Mouse (Mus musculus) lung, postnatal 0 days (tissue): ENCODE data around the gene Ugt1a9. TPM values are rescaled to one million over a fixed set of nuclear protein-coding genes. Genes with fewer than 3 reads are reported as not detected.

Experiments
- ATAC-seq: fragments of 200-750 bp; cut with Nextera tagmentation; 2 replicates; pipeline ENCODE4 v1.8.0; 2017; ENCODE audit warnings: moderate library complexity
- DNase-seq: peaks from one replicate; pipeline ENCODE4 v3.0.0-alpha.2; 2016; ENCODE audit warnings: low spot score
- H3K27ac ChIP-seq: fragments of 300-500 bp; sonication (generic); 2 replicates; pipeline ENCODE4 v1.5.1; 2014; ENCODE audit warnings: antibody characterized with exemption, mild to moderate bottlenecking, low read length, mixed read lengths
- H3K27me3 ChIP-seq: fragments of 300-500 bp; sonication (generic); replicated peaks from 2 replicates; pipeline ENCODE4 v1.6.1; 2014; ENCODE audit warnings: low read length, mixed read lengths; ENCODE audit not compliant: insufficient read depth
- H3K36me3 ChIP-seq: fragments of 300-500 bp; sonication (generic); 2 replicates; pipeline ENCODE4 v1.6.1; 2014; ENCODE audit warnings: low read length, mixed read lengths; ENCODE audit not compliant: insufficient read depth
- H3K4me1 ChIP-seq: fragments of 300-500 bp; sonication (generic); 2 replicates; pipeline ENCODE4 v1.6.1; 2014; ENCODE audit warnings: antibody characterized with exemption, low read depth, low read length, mixed read lengths; ENCODE audit not compliant: insufficient read depth
- H3K4me2 ChIP-seq: fragments of 300-500 bp; sonication (generic); replicated peaks from 2 replicates; pipeline ENCODE4 v1.6.1; 2014; ENCODE audit warnings: low read depth, mild to moderate bottlenecking, low read length, moderate library complexity, mixed read lengths
- H3K4me3 ChIP-seq: fragments of 300-500 bp; sonication (generic); 2 replicates; pipeline ENCODE4 v1.5.1; 2014; ENCODE audit warnings: low read depth, low read length
- H3K9ac ChIP-seq: fragments of 300-500 bp; sonication (generic); replicated peaks from 2 replicates; pipeline ENCODE4 v1.6.1; 2014; ENCODE audit warnings: low read depth, mild to moderate bottlenecking
- H3K9me3 ChIP-seq: fragments of 300-500 bp; sonication (generic); 2 replicates; pipeline ENCODE4 v1.6.1; 2016; ENCODE audit warnings: low read length, mixed read lengths
- CTCF ChIP-seq: IDR thresholded peaks from 2 replicates; pipeline ENCODE4 v1.5.1; 2016; ENCODE audit warnings: antibody characterized with exemption, mild to moderate bottlenecking
- EP300 ChIP-seq: IDR thresholded peaks from 2 replicates; pipeline ENCODE4 v1.6.1; 2016; ENCODE audit warnings: antibody characterized with exemption, mild to moderate bottlenecking, control low read depth
- WGBS: fragments of 180-500 bp; shearing (Covaris S2); extraction: QIAGEN DNeasy Blood & Tissue Kit; methylation state at CpG from one replicate; pipeline ENCODE4 v1.1.7; 2014; 5-methylcytosine and 5-hydroxymethylcytosine counted together
- polyA plus RNA-seq: library from polyadenylated mRNA; unstranded; fragments of >200 nt; fragmentation: Nextera tagmentation; extraction: Ambion mirVana; gene quantifications from 2 replicates; pipeline ENCODE4 v1.2.1, GENCODE M21; 2015

The Ugt1a9 gene
- polyA plus RNA-seq, 1 experiment from 2014 or later, result 0.13 TPM

- Histone ChIP-seq H3K27ac (no peak overlapping the region), H3K4me1 (no peaks in the 10 kb centered on the region), H3K9ac (no peak overlapping the region), H3K9me3 (peaks cover 41% of the 10 kb centered on the region), H3K4me3 (no peak overlapping the region), H3K4me2 (no peak overlapping the region), H3K36me3 (no peaks in the 10 kb centered on the region), H3K27me3 (no peaks in the 10 kb centered on the region)
- no peak for TF ChIP-seq EP300
- no peak for TF ChIP-seq CTCF
- ATAC-seq (no peak), DNase-seq (no peak)
These were observed 155.1 kb downstream of the Ugt1a9 start for GRCm38 (mm10) chr1:88225741-88226140.

DNA sequence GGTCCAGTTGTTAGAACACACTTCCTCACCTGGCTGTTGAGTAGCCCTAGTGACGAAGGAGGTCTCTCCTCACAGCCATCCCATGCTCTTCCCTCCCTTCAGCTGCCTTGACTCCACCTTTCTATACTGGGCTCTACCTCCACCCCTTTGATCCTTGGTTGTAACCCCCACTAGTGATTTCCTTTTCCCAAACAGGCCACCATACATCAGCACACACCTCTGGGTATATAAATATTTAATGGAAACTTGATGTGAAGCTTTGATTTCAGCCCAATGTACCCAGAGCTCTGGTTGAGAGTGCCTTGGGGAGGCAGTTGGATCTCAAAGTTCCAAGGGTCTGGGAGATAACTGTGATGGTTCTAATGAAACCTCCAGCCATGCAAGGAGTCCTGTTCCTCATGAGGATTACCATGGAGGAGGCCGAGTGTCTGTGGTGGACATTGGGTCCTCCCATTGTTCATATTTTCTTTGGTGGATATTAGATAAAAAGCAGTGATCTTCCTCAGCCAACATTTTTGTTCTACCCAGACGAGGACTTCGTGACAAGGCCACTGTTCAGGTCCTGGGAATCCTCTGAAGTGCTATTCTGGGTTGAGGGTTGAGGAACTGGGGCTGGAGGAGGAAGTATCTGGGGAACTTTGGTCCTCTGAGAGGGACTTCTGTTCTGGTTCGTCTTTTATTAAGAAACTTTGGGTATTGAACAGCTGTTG is 156.2 kb downstream of the Ugt1a9 start, which contains the start of gene Mroh2a:
TSS of gene Mroh2a (plus strand) at position 317 of the 710 bp plus-strand sequence.
- TF ChIP-seq EP300 (no peak), CTCF (no peak)
- H3K27me3 ChIP-seq, result no peaks in the 10 kb centered on the region
- peaks cover 50% of the 10 kb centered on the region for H3K9me3 ChIP-seq
- no peak for DNase-seq
- no peak within 1 kb of the TSS for H3K27ac ChIP-seq
- WGBS, result 43% methylated on average over 5 of the region's 5 CpGs
- no peak for ATAC-seq
- no peak within 1 kb of the TSS for H3K9ac ChIP-seq
- no peaks in the 10 kb centered on the region for H3K4me1 ChIP-seq
- H3K4me2 ChIP-seq, result no peak within 1 kb of the TSS
- H3K36me3 ChIP-seq, result no peaks in the 10 kb centered on the region
- H3K4me3 ChIP-seq, result no peak within 1 kb of the TSS

DNA sequence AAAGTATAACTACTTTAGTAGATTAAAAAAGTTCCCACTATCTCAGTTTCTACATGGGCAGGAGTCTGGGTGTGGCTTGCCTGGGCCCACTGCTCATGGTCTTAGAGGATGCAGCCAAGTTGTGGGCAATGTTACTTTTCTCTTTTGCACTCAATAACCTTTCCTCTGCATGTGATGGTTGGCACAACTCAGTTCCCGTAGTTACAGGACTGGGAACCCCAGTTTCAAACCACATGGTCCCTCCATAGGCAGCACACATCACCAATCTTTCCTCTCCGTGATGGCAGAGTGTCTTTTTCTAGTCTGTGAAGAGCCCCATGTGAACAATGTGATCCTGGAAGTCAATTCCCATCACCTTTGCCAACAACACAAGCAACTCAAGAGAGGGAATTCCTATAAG is 156.9 kb downstream of the Ugt1a9 start:
- H3K27me3 ChIP-seq, result no peaks in the 10 kb centered on the region
- TF ChIP-seq CTCF, result no peak
- no peak for TF ChIP-seq EP300
- H3K4me1 ChIP-seq, result no peaks in the 10 kb centered on the region
- ATAC-seq (no peak), DNase-seq (no peak)
- H3K9me3 ChIP-seq, result peaks cover 55% of the 10 kb centered on the region
- no peaks in the 10 kb centered on the region for H3K36me3 ChIP-seq
- no peak overlapping the region for H3K27ac ChIP-seq
- WGBS, result 47% methylated on average over 2 of the region's 2 CpGs
- no peak overlapping the region for H3K9ac ChIP-seq
- H3K4me3 ChIP-seq, result no peak overlapping the region
- H3K4me2 ChIP-seq, result no peak overlapping the region

DNA sequence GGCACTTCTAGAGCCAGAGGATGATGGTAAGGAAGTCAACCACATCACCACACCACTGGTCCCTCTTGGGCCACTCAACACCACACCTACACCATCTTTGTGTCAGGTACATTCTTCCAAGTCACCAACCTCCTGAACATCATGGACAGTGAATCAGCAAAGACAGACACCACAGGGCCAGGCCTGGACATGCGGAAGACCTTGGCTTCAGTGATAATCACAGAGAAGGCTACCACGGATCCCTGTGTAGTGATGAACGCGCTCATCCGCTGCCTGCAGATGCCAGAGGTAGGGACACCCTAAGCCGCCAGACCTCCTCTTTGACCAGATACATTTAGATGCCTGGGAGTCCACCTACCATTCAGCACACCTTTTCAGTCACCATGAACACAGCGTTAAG is 157.5 kb downstream of the Ugt1a9 start:
- H3K27me3 ChIP-seq, result no peaks in the 10 kb centered on the region
- peaks cover 60% of the 10 kb centered on the region for H3K9me3 ChIP-seq
- H3K27ac ChIP-seq, result no peak overlapping the region
- H3K4me3 ChIP-seq, result no peak overlapping the region
- H3K4me2 ChIP-seq, result no peak overlapping the region
- no peak overlapping the region for H3K9ac ChIP-seq
- ATAC-seq, result no peak
- WGBS, result 70% methylated on average over 7 of the region's 7 CpGs
- TF ChIP-seq CTCF (no peak), EP300 (no peak)
- no peaks in the 10 kb centered on the region for H3K4me1 ChIP-seq
- DNase-seq, result no peak
- H3K36me3 ChIP-seq, result no peaks in the 10 kb centered on the region

DNA sequence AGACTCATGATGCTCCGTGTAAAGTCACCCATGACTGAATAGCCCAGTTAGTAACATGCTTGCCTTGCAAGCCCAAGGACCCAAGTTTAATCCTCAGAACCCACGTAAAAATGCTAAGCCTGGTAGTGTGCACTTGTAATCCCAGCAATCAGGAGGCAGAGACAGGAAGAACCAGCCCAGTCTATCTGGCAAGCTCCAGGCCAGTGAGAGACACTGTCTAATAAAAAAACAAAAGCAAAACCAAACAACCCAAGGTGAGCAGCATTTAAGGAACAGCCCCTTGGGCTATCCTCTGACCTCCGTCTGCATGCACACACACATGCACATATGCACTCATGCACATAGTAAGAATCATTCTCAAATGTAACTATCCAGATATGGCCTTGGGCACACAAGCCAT is 159.0 kb downstream of the Ugt1a9 start:
- Histone ChIP-seq H3K36me3 (no peaks in the 10 kb centered on the region), H3K27ac (no peak overlapping the region), H3K4me3 (no peak overlapping the region), H3K4me2 (no peak overlapping the region), H3K4me1 (no peaks in the 10 kb centered on the region), H3K27me3 (no peaks in the 10 kb centered on the region), H3K9ac (no peak overlapping the region), H3K9me3 (peaks cover 66% of the 10 kb centered on the region)
- no peak for TF ChIP-seq EP300
- TF ChIP-seq CTCF, result no peak
- ATAC-seq (no peak), DNase-seq (no peak)
- 72% methylated on average over 3 of the region's 3 CpGs for WGBS

DNA sequence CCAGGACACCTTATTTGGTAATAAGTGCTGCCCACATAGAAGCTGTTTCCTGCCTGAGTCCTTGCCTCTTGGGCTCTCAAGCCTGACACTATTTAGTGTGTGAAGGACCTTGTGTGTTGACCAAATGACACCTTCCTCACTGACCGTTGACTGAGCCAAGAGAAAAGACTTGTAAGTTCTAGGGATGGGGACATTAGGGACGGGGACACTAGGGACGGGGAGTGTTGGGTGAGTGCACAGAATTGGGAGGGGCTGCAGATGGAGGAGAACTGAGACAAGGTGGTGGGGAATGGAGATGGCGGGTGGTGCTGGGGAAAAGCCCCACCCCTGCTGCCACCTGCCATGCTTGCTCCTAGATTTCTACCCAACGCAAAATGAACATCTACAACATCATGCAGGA is 159.4 kb downstream of the Ugt1a9 start:
- Histone ChIP-seq H3K27me3 (no peaks in the 10 kb centered on the region), H3K9me3 (peaks cover 70% of the 10 kb centered on the region), H3K4me2 (no peak overlapping the region), H3K9ac (no peak overlapping the region), H3K4me1 (no peaks in the 10 kb centered on the region), H3K4me3 (no peak overlapping the region), H3K36me3 (no peaks in the 10 kb centered on the region), H3K27ac (no peak overlapping the region)
- no peak for TF ChIP-seq CTCF
- TF ChIP-seq EP300, result no peak
- DNase-seq, result no peak
- ATAC-seq, result no peak
- WGBS, result 80% methylated on average over 5 of the region's 5 CpGs
